Mouse (Mus musculus) stomach, postnatal 0 days (tissue): Measurements from ENCODE around the gene Mgp.

Experiments used
- CTCF ChIP-seq: IDR thresholded peaks from 2 replicates; pipeline ENCODE4 v1.5.1; 2016; ENCODE audit warnings: antibody characterized with exemption, low read depth, mild to moderate bottlenecking, moderate library complexity
- EP300 ChIP-seq: optimal IDR thresholded peaks from 2 replicates; pipeline ENCODE3; 2016; ENCODE audit warnings: antibody characterized with exemption

DNA sequence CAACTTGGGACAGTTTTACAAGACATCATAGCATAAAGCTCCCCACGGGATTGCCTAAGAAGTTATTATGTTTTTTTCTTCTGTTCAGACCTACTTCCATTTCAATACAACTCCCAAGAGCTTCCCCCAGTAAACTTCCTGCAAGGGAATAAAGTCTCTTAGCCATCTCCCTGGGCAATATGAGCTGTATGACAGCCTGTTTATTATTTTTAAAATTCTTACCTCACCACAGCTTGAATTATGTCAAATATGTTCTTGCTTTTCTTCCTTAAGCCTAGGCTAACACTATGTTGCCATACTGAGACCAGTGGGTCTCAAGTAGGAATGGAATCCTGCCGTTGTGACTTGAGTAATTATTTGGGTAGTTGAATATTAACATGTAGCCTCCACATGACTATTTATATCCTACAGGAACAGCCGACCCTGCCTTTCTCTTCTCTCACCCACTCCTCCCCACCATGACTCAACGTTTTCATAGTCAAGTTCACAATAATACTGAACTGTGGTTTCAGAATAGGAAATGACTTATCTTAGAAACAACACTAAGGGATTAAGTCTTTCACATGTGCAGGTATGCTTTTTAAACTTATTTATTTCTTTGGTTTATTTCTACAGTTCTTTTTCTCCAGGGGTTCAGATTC lies 24.9 kb upstream of the Mgp start:
- TF ChIP-seq CTCF, result no peak
- no peak for TF ChIP-seq EP300
